Mouse (Mus musculus) frontal cortex, adult (tissue): Measurements from ENCODE around the gene Copb2.
A peak's percentile ranks its signal among the peaks of the same experiment; 100 is the strongest.

ENCODE experiments used
- ATAC-seq: cut with Nextera tagmentation; 2 replicates; pipeline ENCODE4 v1.9.2; 2017; ENCODE audit warnings: mild to moderate bottlenecking, moderate library complexity, mixed read lengths; ENCODE audit not compliant: low TSS enrichment

Gene Copb2

DNA sequence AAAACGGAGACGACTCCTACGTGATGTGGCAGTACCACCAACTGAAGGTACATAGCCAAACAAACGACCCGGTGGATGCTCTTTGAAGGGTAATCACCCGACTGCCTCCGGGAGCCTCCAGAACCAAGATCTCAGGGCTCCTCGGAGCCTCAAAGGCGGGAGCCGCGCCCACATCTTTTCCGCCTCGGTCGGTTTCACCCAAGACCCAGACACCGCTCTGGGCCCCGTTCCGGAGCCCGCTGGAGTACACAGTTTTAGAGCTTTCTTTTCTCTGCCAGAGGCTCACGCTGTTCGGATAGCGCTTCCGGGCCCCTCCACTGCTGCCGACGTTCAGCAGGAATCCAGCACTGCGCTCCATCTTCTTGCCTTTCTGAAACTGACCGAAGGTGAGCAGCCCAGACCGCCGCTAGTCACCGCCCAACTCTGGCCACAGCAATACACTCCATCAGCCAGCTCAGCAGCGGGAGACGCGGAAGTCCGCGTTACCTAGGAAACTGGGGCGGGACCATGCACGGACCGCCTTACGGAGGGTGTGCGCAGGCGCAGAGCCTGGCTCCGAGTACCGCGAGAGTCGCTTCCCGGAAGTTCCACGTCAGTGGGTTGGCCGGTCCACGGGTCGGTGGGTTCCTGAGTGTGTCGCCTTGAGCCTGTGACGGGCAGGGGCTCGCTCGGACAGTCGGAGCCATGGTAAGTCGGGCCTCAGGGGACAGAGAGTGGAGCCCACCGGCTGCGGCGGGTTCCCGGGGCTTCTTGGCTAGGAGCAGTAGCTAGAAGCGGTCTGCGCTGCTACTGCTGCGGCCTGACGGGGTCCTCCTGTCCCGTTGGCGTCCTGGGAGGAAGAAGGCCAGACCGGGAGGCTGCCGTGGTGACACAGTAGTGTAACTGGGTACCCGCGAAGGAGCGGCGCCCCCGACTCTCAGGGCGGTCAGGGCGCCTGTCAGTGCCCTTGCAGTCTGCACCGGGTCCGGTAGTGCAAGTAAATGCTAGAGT lies at the start of gene Copb2:
Gene Copb2 (plus strand): TSS at position 585 of the 990 bp plus-strand sequence.
- peak; percentile 99 for ATAC-seq

DNA sequence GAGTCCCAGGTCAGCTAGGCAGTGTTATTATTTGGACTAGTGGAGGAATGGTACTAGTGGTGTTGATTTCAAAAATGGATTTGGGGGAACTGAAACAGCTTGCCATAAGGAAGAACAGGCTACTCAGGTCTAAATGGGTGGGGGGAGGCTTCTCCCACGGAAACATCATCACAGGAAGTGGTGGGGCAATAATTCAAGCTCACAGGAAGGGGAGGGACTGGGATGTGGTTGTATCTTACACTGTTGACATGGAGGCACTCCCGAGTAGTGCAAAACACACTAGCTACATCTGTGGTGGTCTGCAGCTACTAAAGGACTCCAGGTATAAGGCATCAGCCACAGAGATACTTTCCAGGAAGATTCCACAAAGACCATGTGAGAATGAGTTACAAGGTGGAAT lies 39.6 kb upstream of the Copb2 start:
- no peak for ATAC-seq

DNA sequence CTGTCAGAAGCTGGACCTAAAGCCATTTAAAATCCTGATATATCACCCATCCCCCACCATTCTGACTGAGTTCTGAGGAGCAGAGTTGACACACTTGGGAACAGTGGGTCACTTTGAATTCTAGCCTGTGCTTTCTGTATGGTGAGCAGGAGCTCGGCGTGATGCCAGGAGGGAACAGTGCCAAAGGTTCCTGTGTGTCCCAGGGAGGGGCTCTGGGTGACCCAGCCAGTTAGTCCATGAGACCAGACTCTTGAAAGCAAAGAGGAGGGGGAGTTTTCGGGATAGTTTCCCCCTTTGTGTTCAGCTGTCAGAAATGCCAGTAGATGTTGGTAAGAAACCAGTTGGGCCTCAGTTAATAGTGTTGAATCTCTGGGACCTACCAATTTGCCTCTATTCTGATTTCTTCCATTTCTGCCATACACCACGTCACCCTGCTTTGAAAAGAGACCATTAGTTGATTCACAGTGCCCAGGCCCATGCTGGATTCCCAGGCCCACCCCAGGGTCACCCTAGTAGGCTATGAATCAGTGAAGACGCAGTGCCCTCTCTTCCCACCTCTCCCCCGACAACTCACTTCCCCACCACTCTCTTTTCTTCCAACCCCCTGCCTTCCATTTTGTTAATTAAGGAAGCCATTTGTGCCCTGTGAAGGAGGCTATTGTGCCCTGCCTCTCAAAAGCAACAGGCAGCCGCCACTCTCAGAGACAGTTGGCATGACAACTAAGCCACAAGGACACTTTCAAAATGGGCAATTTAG lies 38.6 kb upstream of the Copb2 start:
- ATAC-seq: no peak

DNA sequence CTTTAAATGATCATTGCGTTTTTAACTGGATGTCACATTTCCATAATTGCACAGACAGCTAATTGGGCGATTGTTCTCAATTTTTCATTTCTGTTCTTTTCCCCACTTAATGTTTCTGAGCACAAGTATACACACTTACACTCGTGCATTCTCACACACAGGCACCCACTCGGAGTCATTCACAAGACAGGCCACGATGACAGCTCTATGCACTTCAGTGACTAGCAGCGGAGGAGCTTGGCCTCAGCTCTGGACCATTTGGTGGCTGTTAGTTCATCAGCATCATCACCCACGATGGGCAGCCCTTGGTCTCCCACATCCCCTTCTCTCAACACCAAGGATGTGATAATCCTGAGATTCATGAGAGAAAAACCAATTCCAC lies 38.0 kb upstream of the Copb2 start:
- ATAC-seq: no peak

DNA sequence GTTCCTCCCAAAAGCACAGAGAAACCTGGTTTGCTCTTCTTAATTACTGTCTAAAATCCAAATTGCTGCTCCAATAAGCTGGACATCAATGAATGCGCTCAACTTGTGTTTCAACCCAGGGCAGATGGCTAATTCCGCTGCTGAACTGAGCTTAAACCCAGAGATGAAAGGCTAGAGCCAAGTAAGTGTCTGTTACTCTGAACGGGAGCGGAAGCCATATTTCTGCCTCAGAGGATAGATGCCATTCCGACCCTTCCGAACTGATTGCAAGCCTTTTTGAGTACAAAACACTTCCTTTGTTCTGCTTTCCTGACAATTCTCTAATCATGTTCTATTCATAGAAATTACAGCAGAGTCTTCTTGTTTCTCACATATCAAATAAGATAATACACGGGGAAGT lies 36.3 kb upstream of the Copb2 start:
- ATAC-seq: no peak

DNA sequence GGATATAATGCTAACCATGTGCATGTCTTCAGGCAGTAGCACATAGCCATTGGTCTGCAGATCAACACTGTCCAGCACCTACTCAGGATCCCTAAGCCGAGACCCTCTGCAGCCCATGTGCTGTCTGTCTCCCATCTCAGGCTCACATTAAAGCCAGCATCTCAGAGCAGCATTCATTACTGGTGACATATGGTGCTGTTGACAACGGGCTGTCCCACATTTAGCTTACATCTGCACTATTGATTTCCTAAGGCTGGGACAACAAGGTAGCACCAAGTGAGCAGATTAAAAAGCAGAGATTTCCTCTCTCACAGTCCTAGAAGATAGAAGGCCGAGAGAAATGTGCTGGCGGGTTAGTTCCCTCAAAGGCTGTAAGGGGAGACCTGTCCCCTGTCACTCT lies 33.7 kb upstream of the Copb2 start:
- no peak for ATAC-seq

DNA sequence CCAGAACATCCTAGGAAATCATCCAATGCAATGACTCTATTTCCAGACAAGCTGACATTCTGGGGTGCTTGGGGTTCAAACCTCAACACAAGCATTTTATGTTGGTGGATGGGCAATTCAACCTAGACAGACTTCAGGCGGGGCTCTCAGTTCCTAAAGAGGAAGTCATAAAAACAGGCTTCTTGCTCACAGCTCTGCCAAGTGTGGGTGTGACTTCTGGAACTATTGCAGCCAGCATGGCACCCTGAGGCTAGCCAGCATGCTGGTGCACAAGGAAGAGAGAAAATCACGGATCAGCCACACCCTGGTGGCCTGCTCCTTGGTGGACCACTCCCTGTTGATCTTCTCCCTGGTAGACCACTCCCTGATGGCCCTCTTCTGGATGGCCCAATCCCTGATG lies 32.5 kb upstream of the Copb2 start:
- no peak for ATAC-seq

DNA sequence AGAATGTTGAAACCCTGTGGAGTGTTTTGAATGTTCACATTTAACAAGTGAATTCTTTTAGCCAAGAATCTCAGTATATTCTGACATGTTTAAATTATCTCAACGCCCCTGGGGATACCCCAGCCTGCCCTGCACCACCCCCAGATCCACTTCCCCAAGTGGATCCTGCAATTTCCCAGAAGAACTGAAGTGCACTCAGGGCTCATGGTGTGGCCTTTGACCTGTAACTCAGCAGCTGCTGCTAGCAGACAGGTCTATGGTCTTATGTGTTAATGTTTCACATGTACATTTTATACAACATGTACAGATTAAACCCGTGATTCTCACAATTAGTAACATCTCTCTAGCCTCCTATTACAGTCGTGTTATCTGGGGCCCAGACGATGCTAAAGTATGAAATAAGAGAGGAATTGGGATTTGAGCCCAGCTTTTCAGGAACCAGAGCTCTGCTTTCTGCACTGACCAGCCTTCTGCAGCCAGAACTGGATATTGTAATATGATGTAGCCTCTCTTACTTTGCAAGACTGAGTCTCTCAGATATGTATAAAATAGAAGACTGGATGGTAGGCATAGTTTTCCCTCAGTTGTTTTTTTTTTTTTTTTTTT lies 28.7 kb upstream of the Copb2 start:
- no peak for ATAC-seq

DNA sequence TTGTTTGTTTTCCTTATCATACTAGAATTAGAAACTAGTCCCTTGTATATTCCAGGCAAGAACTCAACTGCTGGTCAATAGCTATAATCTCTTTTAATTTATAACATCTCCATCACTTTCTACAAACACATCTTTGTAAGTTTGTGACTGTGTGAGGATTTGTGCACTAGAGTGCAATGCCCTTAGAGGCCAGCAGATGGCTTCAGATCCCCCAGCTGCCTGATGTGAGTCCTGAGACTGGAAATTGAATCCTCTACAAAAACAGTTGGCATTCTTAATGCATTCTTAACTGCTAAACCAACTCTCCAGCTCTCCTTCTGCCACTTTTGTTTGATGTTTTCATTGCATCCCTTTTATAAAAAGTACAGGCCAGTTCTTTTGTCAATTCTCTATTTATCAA lies 27.8 kb upstream of the Copb2 start:
- no peak for ATAC-seq

DNA sequence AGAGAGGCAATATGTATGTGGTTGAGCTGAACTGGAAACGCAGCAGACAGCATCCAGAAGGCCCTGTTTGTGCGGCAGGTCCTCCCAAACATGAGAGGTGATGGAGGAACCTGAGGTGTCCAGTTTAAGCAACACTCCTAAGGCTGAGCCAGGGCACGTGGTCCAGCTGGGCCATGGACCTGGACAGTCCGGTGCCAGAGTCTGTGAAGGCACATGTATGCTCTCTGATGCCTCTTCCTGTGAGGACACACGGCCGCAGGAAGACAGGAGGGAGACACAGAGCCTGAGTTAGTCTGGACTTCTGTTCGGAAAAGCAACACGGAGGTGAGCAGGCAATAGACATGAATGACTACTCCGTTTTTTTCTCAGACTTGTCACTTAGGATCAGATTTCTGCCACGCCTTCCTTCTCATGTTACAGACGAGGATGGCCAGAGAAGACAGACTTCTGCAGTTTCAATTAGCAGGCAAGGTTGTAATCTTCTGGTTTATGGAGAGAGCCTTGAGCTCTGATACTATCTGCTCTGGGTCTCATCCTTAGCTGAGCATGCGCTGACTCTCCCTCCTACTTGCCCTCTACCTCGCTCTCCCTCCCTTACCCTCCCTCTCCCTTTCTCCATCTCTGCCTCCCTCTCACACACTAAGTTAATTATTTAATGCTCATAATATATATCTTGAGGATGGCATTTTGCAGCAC lies 25.4 kb upstream of the Copb2 start:
- ATAC-seq: peak; percentile 55

DNA sequence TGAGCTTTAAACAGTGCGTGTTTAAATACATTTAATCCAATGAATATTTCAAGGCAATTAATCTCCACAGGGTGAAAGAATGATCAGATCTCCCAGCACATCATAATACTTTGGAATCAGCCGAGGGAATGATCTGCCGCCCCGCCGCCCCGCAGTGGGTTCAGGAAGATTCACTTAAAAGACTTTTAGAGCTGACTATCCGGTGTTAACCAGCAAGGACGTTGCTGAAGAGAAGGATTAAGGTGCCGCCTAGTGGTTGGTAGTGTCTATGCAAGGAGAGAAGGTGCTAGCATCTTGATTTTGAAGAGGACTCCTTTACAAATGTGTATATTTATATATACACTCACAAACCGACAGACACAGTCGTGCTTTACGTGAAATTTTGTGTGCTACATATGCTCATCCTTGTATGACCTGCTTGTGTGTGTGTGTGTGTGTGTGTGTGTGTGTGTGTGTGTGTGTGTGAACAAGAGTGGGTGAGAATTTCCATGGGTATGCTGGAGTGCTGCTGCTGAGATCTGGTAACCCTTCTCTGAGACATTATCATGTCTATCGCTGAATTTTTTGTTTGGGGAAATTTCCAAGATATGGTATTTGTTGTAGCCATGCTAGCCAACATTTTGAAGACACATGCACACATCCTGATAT lies 24.7 kb upstream of the Copb2 start:
- ATAC-seq: peak; percentile 95

DNA sequence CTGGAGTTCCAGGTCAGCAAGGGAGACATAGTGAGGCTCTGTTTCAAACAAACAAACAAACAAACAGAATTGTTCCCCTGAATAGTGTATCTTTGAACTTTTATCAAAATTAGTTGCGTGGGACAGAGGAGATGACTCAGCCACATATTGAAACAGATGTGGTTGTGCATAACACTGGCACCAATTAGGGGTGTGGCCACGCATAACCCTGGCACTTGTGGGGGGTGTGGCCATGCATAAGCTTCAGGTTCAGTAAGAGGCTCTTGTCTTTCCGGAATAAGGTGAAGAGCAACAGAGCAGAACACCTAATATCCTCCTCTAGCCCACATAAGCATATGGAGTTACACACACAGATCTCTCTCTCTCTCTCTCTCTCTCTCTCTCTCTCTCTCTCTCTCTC lies 19.5 kb upstream of the Copb2 start:
- no peak for ATAC-seq

DNA sequence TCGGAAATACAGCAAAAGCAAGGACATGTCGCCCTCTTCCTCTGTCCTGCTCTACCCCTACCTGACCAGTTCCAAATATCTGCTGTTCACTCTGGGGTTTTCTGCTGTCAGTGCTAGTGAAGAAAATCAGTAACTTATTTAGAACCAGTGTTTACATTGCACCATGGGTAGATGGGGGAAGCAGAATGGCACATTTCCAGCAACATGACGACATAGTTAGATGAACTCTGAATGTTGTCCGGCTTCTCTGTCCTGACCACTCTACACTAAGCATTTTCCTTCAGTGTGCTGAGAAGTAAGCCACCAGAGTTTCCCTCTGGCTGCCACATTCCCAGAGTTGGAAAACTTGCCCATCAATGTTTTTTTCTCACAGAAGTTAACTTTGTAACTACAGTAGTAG lies 20.3 kb downstream of the Copb2 start:
- no peak for ATAC-seq

DNA sequence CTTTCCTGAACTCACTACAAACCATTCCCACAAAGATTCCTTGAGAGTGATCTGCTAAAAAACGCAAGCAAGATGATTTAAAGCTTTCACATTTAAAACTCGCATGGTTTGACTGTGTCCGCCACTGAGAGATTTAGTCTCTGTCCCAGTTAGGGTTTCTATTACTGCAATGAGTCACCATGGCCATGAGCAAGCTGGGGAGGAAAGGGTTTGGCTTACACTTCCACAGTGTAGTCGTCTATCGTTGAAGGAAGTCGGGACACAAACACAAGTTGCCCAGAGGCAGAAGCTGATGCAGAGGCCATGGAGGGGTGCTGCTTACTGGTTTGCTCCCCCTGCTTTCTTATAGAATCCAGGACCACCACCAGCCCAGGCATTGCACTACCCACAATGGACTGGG lies 36.6 kb downstream of the Copb2 start:
- no peak for ATAC-seq

DNA sequence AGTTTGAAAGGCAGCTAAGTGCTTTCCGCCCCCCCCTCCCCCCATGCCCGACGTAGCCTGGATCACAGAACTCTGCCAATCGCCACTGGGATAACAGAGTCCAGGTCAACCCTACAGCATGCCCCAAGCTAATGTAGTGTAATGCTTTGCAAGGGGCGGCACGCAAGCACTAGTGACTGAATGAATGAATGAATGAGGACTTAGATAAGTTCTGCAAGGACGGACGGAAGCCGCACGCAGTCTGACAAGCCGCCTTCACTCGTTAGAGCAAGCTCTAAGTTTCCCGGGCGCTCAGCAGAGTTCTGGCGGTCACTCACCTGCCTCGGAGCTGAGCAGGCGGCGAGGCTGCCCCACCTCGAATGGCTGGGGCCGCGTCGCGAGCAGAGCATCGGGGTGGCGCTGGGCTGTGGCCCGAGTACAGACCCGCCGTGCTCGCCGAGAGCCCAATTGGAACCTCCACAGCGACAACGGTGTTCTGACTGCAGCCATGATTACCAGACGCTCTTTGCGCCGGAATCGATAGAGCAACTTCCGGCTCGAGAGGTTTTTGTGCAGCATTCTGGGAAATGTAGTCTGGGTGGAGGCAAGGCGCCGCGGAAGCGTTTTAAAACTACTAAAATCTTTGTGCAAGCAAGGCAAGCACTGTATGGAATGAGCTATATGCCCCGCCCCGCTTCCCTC lies 37.8 kb downstream of the Copb2 start, which contains the start of gene Mrps22:
Gene Mrps22 (minus strand): TSS at position 505 of the 681 bp plus-strand sequence.
- ATAC-seq: peak; percentile 100

DNA sequence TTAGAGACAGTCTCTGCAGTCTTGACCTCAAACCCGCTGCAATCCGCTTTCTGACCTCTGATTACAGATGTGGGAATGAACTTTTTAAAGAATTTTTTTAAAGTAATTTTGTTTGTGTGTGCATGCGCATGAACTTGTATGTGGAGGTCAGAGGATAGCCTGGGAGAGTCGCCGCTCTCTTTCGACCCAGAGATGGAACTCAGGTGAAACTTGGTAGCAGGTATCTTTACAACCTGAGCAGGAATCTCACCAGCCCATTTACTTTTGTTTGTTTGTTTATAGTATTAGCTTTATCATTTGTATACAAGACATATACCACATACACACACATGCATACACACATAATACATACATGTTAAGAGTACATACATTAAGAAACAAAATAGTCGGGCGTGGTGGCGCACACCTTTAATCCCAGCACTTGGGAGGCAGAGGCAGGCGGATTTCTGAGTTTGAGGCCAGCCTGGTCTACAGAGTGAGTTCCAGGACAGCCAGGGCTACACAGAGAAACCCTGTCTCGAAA lies 38.4 kb downstream of the Copb2 start:
- ATAC-seq: no peak

DNA sequence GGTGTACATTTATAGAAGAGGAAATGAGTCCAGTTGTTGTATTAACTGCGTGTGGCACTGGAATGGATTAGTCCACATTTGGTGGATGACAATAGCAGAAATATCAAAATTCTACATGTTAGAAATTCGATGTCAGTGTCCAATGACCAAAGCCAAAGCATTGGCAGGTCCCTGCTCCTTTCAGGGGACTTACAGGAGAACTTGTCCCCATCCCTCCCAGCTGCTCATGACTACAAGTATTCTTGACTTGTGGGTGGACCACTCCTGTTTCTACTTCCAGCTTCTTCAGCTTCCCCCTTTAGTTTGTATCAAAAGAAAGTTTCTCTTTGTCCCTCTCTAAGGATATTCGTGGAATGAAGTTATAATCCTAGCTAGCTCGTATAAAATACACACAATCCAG lies 41.4 kb downstream of the Copb2 start:
- no peak for ATAC-seq

DNA sequence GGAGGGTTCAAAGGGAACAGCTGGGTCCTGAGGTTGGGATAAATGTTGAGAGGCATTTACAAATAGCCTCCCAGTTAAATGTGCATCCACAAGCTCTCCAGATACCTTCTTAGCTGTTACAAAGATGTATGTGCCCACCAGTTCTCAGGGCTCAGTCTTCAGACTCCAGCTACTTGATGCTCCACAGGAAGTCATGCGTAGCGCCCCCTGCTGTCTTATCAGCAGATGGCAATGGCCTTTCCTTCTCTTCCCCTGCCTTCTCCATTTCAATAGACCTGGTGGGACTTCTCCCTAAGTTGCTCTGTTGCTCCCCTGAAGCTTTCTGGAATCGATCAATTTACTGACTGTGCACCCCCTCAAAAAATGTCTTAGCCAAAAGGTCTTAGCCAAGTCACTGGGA lies 65.0 kb downstream of the Copb2 start:
- no peak for ATAC-seq

DNA sequence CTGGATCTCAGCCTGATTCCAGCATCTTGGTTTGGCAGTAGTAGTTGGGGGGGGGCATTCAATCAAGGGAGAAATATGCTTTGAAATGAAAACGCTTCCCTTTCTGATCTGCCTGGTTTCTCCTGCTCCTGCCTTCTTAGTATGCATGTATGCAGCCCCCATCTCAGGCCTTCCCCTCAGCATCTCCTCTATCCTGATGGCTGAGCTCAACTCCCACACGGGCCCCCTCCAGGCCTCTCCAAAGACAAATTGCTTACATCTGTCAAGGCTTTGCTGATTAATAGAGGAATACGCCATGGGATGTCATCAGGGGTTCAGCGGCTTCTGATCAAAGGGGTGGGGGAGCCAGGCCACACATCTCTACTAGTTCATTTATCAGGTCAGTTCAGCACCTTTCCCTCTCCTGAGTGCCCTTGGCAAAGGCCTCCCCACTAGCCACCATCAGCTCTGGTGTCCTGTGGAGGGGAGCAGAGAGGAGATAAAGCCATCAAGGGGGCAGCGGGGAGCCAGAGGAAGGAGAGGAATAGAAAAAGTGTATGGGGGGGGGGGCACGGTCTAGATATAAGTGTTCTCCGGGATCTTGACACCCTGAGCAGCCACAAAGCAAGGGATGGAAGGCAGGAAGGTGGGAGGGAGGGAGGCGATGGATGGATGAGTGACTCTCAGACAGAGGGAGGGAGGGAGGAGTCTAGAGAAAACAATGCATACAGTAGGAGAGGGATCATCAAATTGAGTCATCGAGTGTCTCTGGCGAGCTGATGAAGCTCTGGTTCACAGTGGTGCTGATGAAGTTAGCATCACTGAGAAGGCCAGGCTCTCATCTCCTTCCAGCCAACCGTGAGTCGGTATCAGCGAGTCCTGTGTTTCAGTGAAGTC lies 70.0 kb downstream of the Copb2 start:
- ATAC-seq: no peak
